Mouse (Mus musculus) kidney, embryonic 15.5 days (tissue): ENCODE results near the gene Ankrd52. TPM values are rescaled to one million over a fixed set of nuclear protein-coding genes. Genes with fewer than 3 reads are reported as not detected.
A peak's percentile ranks its signal among the peaks of the same experiment; 100 is the strongest.
"Not testable (repeated sequence)": the region's sequence is repeated elsewhere in the genome, so short reads cannot be mapped to it uniquely, and the experiment has no call there.

Experiments
- ATAC-seq: fragments of 200-750 bp; cut with Nextera tagmentation; replicated peaks from 2 replicates; pipeline ENCODE4 v1.8.0; 2017; ENCODE audit warnings: moderate TSS enrichment; ENCODE audit not compliant: low FRiP score
- H3K27ac ChIP-seq: fragments of 300-500 bp; sonication (generic); 2 replicates; pipeline ENCODE4 v1.5.1; 2015; ENCODE audit warnings: mild to moderate bottlenecking, inconsistent platforms
- H3K27me3 ChIP-seq: fragments of 300-500 bp; sonication (generic); 2 replicates; pipeline ENCODE4 v1.6.1; 2015; ENCODE audit warnings: inconsistent platforms
- H3K36me3 ChIP-seq: fragments of 300-500 bp; sonication (generic); 2 replicates; pipeline ENCODE4 v1.6.1; 2015; ENCODE audit warnings: inconsistent platforms
- H3K4me1 ChIP-seq: fragments of 300-500 bp; sonication (generic); 2 replicates; pipeline ENCODE4 v1.6.1; 2015; ENCODE audit warnings: inconsistent platforms
- H3K4me2 ChIP-seq: fragments of 300-500 bp; sonication (generic); 2 replicates; pipeline ENCODE4 v1.6.1; 2015; ENCODE audit warnings: moderate library complexity, mild to moderate bottlenecking, inconsistent platforms
- H3K4me3 ChIP-seq: fragments of 300-500 bp; sonication (generic); replicated peaks from 2 replicates; pipeline ENCODE4 v1.5.1; 2015; ENCODE audit warnings: mild to moderate bottlenecking, inconsistent platforms
- H3K9ac ChIP-seq: fragments of 300-500 bp; sonication (generic); 2 replicates; pipeline ENCODE4 v1.6.1; 2015; ENCODE audit warnings: mild to moderate bottlenecking, inconsistent platforms
- H3K9me3 ChIP-seq: fragments of 300-500 bp; sonication (generic); replicated peaks from 2 replicates; pipeline ENCODE4 v1.6.1; 2016; ENCODE audit warnings: inconsistent platforms
- WGBS: fragments of 180-500 bp; shearing (Covaris S2); methylation state at CpG from one replicate; pipeline ENCODE4 v1.1.7; 2015; ENCODE audit warnings: mixed read lengths; 5-methylcytosine and 5-hydroxymethylcytosine counted together
- polyA plus RNA-seq: library from polyadenylated mRNA; unstranded; fragments of >200 nt; fragmentation: Nextera tagmentation; extraction: Ambion mirVana; gene quantifications from 2 replicates; pipeline ENCODE4 v1.2.1, GENCODE M21; 2015

The Ankrd52 gene
- polyA plus RNA-seq: 13.6 and 14.5 TPM in 2 replicates

DNA sequence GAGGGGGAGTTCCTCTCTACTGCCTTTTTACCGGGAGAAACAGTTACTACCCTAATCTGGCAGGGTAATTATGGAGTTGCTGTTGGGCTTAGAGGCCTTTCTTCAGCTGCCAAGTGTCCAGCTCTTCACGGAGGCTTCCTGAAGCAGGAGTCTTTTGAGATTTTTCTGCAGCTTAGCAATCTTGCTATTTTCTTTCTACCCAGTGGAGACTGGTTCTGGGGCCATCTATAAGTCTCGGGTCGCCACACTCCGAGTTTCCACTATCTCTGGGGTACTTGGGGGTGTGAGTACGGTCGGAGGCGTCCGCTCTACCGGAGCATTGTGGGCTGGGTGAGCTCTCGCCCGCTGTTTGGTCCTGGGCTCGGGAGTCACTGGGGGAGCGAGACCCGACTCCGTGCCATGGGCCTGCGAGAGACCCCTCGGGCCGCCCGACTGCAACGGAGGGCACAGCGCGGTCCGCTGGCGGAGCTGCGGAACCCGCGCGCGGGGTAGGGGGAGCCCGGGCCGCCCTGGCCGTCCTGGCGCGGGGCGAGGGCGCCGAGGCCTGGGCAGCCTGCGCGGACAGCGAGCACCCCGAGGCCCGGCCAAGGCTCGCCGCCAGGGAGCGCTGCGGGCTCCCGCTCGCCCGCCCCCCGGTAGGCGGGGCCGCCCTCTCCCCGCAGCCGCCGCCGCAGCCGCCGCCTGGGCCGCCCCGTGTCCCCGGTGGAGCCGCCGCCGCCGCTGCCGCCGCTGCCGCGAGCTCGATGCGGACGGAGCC lies at the start of gene Ankrd52:
TSS of gene Ankrd52 (plus strand) at position 661 of the 757 bp plus-strand sequence.
- Histone ChIP-seq H3K4me1 (peaks cover 28% of the 10 kb centered on the region), H3K27ac (peak within 1 kb of the TSS; percentile 96), H3K36me3 (peaks cover 33% of the 10 kb centered on the region), H3K9me3 (no peaks in the 10 kb centered on the region), H3K4me3 (peak within 1 kb of the TSS; percentile 74), H3K4me2 (peak within 1 kb of the TSS; percentile 85), H3K27me3 (no peaks in the 10 kb centered on the region), H3K9ac (peak within 1 kb of the TSS; percentile 92)
- peak; percentile 95 for ATAC-seq
- WGBS: 1% methylated on average over 48 of the region's 73 CpGs

DNA sequence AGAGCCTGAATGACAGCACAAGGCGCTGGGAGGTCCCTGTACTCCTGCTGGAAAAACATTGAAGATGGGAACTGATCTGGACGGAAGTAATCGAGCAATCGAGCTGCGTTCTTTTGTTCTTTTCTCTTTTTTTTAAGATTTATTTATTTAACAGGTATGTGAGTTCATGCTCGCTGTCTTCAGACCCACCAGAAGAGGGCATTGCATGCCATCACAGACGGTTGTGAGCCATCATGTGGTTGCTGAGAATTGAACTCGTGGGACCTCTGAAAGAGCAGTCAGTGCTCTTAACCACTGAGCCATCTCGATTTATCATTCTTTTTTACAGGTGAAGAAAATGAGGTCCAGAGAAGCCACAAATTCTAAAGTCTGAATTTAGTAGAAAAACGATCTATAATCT lies 49.3 kb upstream of the Ankrd52 start:
- no peak overlapping the region for H3K27ac ChIP-seq
- no peak for ATAC-seq
- WGBS: 90% methylated on average over 10 of the region's 10 CpGs
- no peaks in the 10 kb centered on the region for H3K9me3 ChIP-seq
- peaks cover 52% of the 10 kb centered on the region for H3K36me3 ChIP-seq
- no peak overlapping the region for H3K9ac ChIP-seq
- H3K4me2 ChIP-seq: no peak overlapping the region
- H3K4me1 ChIP-seq: peaks cover 13% of the 10 kb centered on the region
- no peaks in the 10 kb centered on the region for H3K27me3 ChIP-seq
- no peak overlapping the region for H3K4me3 ChIP-seq

DNA sequence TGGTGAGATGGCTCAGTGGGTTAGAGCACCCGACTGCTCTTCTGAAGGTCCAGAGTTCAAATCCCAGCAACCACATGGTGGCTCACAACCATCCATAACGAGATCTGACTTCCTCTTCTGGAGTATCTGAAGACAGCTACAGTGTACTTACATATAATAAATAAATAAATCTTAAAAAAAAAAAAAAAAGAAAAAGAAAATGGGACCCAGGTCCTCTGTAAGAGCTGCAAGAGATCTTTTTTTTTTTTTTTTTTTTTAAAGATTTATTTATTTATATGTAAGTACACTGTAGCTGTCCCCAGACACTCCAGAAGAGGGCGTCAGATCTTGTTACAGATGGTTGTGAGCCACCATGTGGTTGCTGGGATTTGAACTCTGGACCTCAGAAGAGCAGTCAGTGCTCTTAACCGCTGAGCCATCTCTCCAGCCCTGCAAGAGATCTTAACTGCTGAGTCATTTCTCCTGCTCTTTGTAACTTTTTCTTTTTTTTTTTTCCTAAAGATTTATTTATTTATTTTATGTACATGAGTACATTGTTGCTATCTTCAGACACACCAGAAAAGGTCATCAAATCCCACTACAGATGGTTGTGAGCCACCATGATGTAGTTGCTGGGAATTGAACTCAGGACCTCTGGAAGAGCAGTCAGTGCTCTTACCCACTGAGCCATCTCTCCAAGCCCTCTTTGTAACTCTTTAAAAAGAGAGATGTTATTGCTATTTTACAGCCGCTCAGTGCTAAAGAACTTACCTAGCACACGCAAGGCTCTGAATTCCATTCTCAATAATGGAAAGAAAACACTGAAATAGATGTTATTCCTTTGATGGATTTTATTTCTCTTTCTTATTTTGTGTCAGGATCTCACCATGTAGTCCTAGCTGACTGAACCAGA lies 44.3 kb upstream of the Ankrd52 start:
- Histone ChIP-seq H3K36me3 (peaks cover 19% of the 10 kb centered on the region), H3K4me1 (peaks cover 14% of the 10 kb centered on the region)
- 76% methylated on average over 6 of the region's 6 CpGs for WGBS
- not testable (repeated sequence) for H3K27me3 ChIP-seq, H3K9me3 ChIP-seq, H3K9ac ChIP-seq, H3K4me2 ChIP-seq, H3K4me3 ChIP-seq, ATAC-seq, H3K27ac ChIP-seq

DNA sequence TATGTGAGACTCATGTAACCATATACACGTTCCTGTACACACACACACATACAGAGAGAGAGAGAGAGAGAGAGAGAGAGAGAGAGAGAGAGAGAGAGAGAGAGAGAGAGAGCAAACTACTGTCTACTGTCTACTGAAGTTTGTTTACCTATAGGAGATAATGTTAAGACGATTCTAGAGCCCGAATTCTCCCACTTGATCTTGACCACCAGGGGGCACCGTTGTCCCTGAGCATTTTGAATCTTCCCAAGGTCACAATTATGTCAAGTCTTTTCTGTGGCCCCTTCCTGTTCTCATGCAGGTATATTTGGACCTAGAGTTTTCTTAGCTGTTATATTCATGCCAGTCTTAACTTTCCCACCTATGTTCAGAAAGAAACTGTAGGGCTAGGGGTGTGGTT lies 41.3 kb upstream of the Ankrd52 start:
- ATAC-seq: no peak
- WGBS: 1% methylated on average over 4 of the region's 4 CpGs

DNA sequence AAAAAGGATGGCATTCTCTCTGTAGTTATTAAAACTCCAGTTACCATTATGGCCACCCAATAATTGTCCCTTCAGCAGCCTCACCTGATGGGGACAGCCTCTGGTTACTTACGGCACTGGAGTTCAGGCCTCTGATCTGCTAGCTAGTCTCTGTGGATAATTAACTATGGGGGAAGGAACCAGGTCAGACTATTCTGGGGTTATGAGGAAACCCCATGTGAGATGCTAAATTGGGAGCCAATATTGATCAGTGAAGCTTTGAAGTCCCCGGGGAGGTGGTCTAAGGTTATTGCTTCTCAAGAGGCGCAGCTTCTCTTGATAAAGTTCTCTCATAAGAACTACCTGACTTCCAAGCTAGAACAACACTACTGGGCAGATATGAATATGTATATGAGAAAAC lies 40.7 kb upstream of the Ankrd52 start:
- H3K9me3 ChIP-seq: no peaks in the 10 kb centered on the region
- no peaks in the 10 kb centered on the region for H3K27me3 ChIP-seq
- H3K9ac ChIP-seq: no peak overlapping the region
- WGBS: 79% methylated on average over 3 of the region's 3 CpGs
- 0 out of 2 replicates have a peak overlapping the region, but pooled peaks have one; percentile 72 for H3K4me3 ChIP-seq
- H3K27ac ChIP-seq: no peak overlapping the region
- ATAC-seq: no peak
- H3K4me1 ChIP-seq: peaks cover 35% of the 10 kb centered on the region
- no peak overlapping the region for H3K4me2 ChIP-seq
- peaks cover 11% of the 10 kb centered on the region for H3K36me3 ChIP-seq

More for the DNA sequence above, 41.3 kb upstream of the Ankrd52 start:
- H3K36me3 ChIP-seq: peaks cover 11% of the 10 kb centered on the region
- H3K4me1 ChIP-seq: peaks cover 35% of the 10 kb centered on the region
- no peak overlapping the region for H3K4me3 ChIP-seq
- H3K9me3 ChIP-seq: no peaks in the 10 kb centered on the region
- no peaks in the 10 kb centered on the region for H3K27me3 ChIP-seq
- H3K27ac ChIP-seq: no peak overlapping the region
- H3K4me2 ChIP-seq: no peak overlapping the region
- no peak overlapping the region for H3K9ac ChIP-seq

DNA sequence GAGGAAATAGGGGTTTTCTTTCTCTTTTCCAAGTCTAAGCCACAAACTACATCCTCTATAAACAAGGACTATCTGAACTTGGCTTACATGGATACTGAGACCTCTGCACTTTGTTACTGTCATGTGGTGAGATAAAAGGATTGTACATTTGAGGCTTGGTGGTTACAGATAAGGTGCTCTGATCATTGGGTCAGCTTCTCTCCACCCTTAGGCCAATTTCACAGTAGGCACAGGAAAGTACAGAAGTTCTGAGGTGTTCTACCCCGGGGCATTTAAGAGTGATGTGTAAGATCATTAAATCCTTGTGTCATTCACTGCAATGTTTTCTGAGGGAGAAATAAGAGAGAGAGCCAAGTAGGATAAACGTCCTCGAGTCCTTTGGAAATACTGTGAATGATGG lies 40.3 kb upstream of the Ankrd52 start:
- peaks cover 35% of the 10 kb centered on the region for H3K4me1 ChIP-seq
- peak overlapping the region; percentile 96 for H3K27ac ChIP-seq
- no peak for ATAC-seq
- peaks cover 11% of the 10 kb centered on the region for H3K36me3 ChIP-seq
- H3K4me3 ChIP-seq: peak overlapping the region; percentile 72
- H3K4me2 ChIP-seq: peak overlapping the region; percentile 65
- 82% methylated on average over 3 of the region's 3 CpGs for WGBS
- no peaks in the 10 kb centered on the region for H3K9me3 ChIP-seq
- H3K9ac ChIP-seq: no peak overlapping the region
- no peaks in the 10 kb centered on the region for H3K27me3 ChIP-seq

DNA sequence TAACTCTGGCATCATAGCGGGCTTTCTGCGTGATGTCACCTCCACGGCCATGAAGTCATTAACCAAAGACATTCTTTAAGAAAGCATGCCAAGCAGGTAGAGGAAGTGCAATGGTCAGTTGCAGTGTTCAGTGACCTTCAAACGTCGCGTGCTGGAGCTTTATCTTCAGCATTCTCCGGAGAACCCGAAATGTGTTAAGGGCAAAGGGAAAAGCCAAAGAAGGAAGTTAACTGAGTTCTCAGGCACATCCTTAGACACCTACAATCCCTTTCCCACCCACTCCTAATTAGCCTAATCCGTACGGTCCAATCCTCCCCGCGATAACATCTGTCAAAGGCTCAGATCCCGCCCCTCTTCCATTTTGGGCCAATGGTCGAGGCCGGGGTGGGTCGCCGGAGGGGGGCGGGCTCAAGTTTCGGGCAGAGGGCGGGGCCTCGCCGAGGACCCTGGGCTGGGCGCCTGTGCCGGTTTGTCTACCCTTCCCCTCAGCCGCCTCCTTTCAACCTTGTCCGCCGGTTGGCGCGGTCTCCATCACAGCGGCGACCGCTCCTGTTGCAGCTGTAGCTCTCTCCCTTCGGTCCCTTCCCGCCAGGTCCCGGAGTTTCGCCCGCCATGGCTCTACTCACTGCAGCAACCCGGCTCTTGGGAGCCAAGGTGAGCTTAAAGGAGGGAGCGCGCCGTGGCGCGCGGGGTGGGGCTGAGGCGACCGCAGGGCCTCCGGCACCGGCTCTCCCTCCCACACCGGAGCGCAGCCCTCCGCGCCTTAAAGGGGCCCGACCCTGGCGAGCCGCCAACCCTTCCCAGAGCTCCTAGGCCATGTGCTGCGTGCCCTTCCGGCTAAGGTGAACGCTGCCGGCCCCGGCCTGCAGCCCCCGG lies 39.4 kb upstream of the Ankrd52 start, which contains the start of gene Cs:
TSS of gene Cs (plus strand) at position 429 of the 876 bp plus-strand sequence.
- Histone ChIP-seq H3K4me2 (peak within 1 kb of the TSS; percentile 77), H3K36me3 (peaks cover 11% of the 10 kb centered on the region), H3K27ac (peak within 1 kb of the TSS; percentile 96), H3K27me3 (no peaks in the 10 kb centered on the region), H3K4me3 (peak within 1 kb of the TSS; percentile 72), H3K9me3 (no peaks in the 10 kb centered on the region), H3K4me1 (peaks cover 35% of the 10 kb centered on the region), H3K9ac (peak within 1 kb of the TSS; percentile 66)
- under 1% methylated on average over 61 of the region's 61 CpGs for WGBS
- peak; percentile 98 for ATAC-seq

DNA sequence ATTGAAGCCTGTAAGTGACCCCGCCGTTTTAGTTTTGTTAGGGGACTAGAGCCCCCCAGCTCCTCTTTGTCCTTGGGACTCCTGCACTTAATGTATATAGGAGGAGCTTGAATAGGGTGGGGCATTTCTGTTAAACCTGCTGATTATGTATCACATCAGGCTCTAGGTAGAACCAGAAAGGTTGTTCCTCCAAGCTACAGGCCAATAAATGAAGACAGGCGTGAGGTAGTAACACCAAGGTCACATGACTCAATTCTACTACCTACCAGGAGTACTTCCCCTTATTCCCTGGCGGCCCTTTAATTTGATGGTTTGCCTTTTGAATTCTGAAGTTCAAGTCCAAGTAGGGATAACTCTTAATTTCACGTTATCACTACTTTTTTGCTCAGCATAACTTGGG lies 38.5 kb upstream of the Ankrd52 start:
- whole genome bisulfite sequencing: 15% methylated on average over 5 of the region's 5 CpGs
- Histone ChIP-seq H3K27ac (peak overlapping the region; percentile 96), H3K27me3 (no peaks in the 10 kb centered on the region), H3K36me3 (peaks cover 11% of the 10 kb centered on the region), H3K4me2 (peak overlapping the region; percentile 77), H3K9me3 (no peaks in the 10 kb centered on the region), H3K4me3 (peak overlapping the region; percentile 72), H3K9ac (peak overlapping the region; percentile 66), H3K4me1 (peaks cover 37% of the 10 kb centered on the region)
- no peak for ATAC-seq

DNA sequence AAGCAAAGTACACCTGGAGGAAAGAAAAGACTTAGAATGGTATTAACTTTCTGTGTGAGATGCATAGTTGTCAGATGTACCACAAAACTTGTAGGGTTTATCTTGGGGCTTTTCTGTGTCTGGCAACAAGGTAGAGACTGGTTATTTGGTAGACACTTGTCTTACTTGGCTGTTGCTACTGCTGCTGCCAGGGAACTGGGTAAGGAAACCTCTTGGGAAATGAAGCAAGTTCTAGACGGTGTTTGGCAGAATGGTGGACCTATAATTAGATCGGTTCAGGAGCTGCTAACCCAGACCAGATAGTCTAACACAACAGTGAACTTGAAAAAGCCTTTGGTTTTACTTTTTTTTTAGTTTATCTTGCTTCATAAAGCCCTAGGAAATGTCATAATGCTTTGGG lies 38.0 kb upstream of the Ankrd52 start:
- 60% methylated on average over 2 of the region's 2 CpGs for WGBS

DNA sequence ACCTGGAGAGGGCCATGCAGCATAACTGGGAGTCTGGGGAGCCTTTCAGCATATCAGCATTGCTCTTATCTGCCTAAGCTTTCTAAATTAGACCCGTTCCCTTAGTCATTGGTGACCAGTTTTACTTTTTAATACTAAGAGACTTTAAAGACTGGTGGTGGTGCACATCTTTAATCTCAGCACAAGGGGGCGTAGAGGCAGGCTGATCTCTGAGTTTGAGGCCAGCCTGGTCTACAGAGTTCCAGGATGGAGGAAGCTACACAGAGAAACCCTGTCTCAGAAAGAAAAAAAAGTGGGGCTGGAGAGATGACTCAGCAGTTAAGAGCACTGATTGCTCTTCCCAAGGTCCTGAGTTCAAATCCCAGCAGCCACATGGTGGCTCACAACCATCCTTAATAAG lies 36.7 kb upstream of the Ankrd52 start:
- Histone ChIP-seq H3K27me3 (no peaks in the 10 kb centered on the region), H3K36me3 (peaks cover 11% of the 10 kb centered on the region), H3K27ac (no peak overlapping the region), H3K4me3 (no peak overlapping the region), H3K4me1 (peaks cover 52% of the 10 kb centered on the region), H3K4me2 (no peak overlapping the region), H3K9ac (no peak overlapping the region), H3K9me3 (no peaks in the 10 kb centered on the region)
- 79% methylated on average over 2 of the region's 2 CpGs for WGBS
- ATAC-seq: no peak

More for the DNA sequence above, 38.0 kb upstream of the Ankrd52 start:
- Histone ChIP-seq H3K27ac (no peak overlapping the region), H3K36me3 (peaks cover 11% of the 10 kb centered on the region), H3K4me3 (peak overlapping the region; percentile 72), H3K9ac (peak overlapping the region; percentile 66; the same call in 1 of the 2 replicates), H3K9me3 (no peaks in the 10 kb centered on the region), H3K4me2 (peak overlapping the region; percentile 77), H3K4me1 (peaks cover 42% of the 10 kb centered on the region), H3K27me3 (no peaks in the 10 kb centered on the region)
- ATAC-seq: no peak

DNA sequence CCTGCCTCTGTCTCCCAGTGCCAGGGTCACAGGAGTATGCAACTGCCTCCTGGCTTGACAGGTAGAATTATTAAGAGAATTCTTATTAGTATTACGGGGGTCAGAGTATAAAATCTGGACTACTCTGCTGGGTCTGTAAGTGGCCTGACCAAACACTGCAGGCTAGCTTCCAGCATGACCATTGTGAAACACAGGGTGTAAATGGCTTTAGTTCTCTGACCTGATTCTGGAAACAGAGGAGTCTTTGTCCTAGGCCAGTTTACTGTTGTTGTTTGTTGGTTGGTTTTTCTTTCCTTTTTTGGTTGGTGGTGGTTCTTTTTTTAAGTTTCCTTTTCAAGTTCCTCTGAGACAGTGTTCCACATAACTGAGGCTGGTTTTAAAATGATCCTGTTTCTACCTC lies 33.5 kb upstream of the Ankrd52 start:
- no peak for ATAC-seq

More for the DNA sequence above, 33.5 kb upstream of the Ankrd52 start:
- Histone ChIP-seq H3K27me3 (no peaks in the 10 kb centered on the region), H3K27ac (no peak overlapping the region), H3K4me2 (no peak overlapping the region), H3K36me3 (peaks cover 14% of the 10 kb centered on the region), H3K4me1 (peaks cover 35% of the 10 kb centered on the region), H3K4me3 (no peak overlapping the region), H3K9ac (no peak overlapping the region), H3K9me3 (no peaks in the 10 kb centered on the region)
- 92% methylated on average over 1 of the region's 1 CpGs for WGBS
